Mouse (Mus musculus) myocyte (in vitro differentiated cells): ENCODE data around the gene Eln. TPM values are rescaled to one million over a fixed set of nuclear protein-coding genes. Genes with fewer than 3 reads are reported as not detected.

Experiments
- H3K27me3 ChIP-seq: one replicate; pipeline ENCODE4 v1.6.1; 2011; ENCODE audit not compliant: control insufficient read depth, insufficient read depth, insufficient read length
- H3K36me3 ChIP-seq: one replicate; pipeline ENCODE4 v1.6.1; 2011; ENCODE audit not compliant: control insufficient read depth, insufficient read depth
- H3K4me2 ChIP-seq: one replicate; pipeline ENCODE4 v1.6.1; 2011; ENCODE audit warnings: low read depth, control low read depth
- H3K4me3 ChIP-seq: one replicate; pipeline ENCODE4 v1.5.1; 2011; ENCODE audit warnings: mild to moderate bottlenecking, control low read depth, moderate library complexity
- H3K79me2 ChIP-seq: one replicate; pipeline ENCODE4 v1.6.1; 2011; ENCODE audit not compliant: control insufficient read depth, insufficient read depth
- H3ac ChIP-seq: one replicate; pipeline ENCODE4 v1.6.1; 2011; ENCODE audit not compliant: control insufficient read depth, insufficient read length
- CEBPB ChIP-seq: IDR thresholded peaks from 2 replicates; pipeline ENCODE4 v1.6.1; 2011; ENCODE audit warnings: mild to moderate bottlenecking, moderate library complexity; ENCODE audit not compliant: poor library complexity, insufficient read depth, severe bottlenecking
- E2F4 ChIP-seq: IDR thresholded peaks from one replicate; pipeline ENCODE4 v1.6.1; 2011; ENCODE audit warnings: mild to moderate bottlenecking, control low read depth, moderate library complexity; ENCODE audit not compliant: insufficient read depth
- MAX ChIP-seq: IDR thresholded peaks from one replicate; pipeline ENCODE4 v1.6.1; 2011; ENCODE audit warnings: low read depth, mild to moderate bottlenecking, control low read depth
- MYOD1 ChIP-seq, 3 experiments: IDR thresholded peaks; one replicate each; pipeline ENCODE4 v1.6.1; 2011; ENCODE audit warnings: control low read depth in 2 of 3, low read depth in 2 of 3, mild to moderate bottlenecking in 2 of 3, moderate library complexity in 1 of 3; ENCODE audit not compliant: insufficient read length in 2 of 3, control insufficient read depth in 1 of 3
- MYOG ChIP-seq, 3 experiments: IDR thresholded peaks; one replicate each; pipeline ENCODE4 v1.6.1; 2011; ENCODE audit warnings: control low read depth in 2 of 3, low read depth in 2 of 3, mild to moderate bottlenecking in 2 of 3; ENCODE audit not compliant: insufficient read length in 2 of 3, control insufficient read depth in 1 of 3, insufficient read depth in 1 of 3
- POLR2A ChIP-seq: IDR thresholded peaks from one replicate; pipeline ENCODE4 v1.6.1; 2011; ENCODE audit warnings: low read depth, mild to moderate bottlenecking, control low read depth, moderate library complexity; ENCODE audit not compliant: insufficient read length
- POLR2AphosphoS2 ChIP-seq: IDR thresholded peaks from one replicate; pipeline ENCODE4 v1.6.1; 2011; ENCODE audit warnings: low read depth, control low read depth; ENCODE audit not compliant: insufficient read length
- REST ChIP-seq: IDR thresholded peaks from one replicate; pipeline ENCODE4 v1.6.1; 2011; ENCODE audit warnings: mild to moderate bottlenecking, control low read depth, moderate library complexity; ENCODE audit not compliant: insufficient read depth, insufficient read length
- SRF ChIP-seq: IDR thresholded peaks from one replicate; pipeline ENCODE4 v1.6.1; 2011; ENCODE audit warnings: low read depth; ENCODE audit not compliant: control insufficient read depth, insufficient read length
- TCF12 ChIP-seq: IDR thresholded peaks from one replicate; pipeline ENCODE4 v1.6.1; 2011; ENCODE audit warnings: mild to moderate bottlenecking, control low read depth; ENCODE audit not compliant: poor library complexity, insufficient read depth, severe bottlenecking
- TCF3 ChIP-seq: IDR thresholded peaks from one replicate; pipeline ENCODE4 v1.6.1; 2011; ENCODE audit warnings: low read depth, control low read depth; ENCODE audit not compliant: insufficient read length
- USF1 ChIP-seq: IDR thresholded peaks from one replicate; pipeline ENCODE4 v1.6.1; 2011; ENCODE audit warnings: low read depth, mild to moderate bottlenecking, control low read depth, moderate library complexity
- polyA plus RNA-seq: library from polyadenylated mRNA; unstranded; fragments of >200 nt; fragmentation: generic; extraction: Trizol; gene quantifications from one replicate; pipeline ENCODE4 v1.2.1, GENCODE M21; 2012; ENCODE audit warnings: missing spikeins

Gene Eln
- polyA plus RNA-seq, 1 experiment = 0.02 TPM

GRCm38 (mm10) chr5:134756031-134756430 is 8.9 kb upstream of the Eln start:
- Histone ChIP-seq H3K4me2 (no peak overlapping the region), H3ac (no peak overlapping the region), H3K36me3 (no peaks in the 10 kb centered on the region), H3K27me3 (peaks cover 41% of the 10 kb centered on the region), H3K79me2 (no peaks in the 10 kb centered on the region), H3K4me3 (no peak overlapping the region)
- no peak for TF ChIP-seq MAX
- TF ChIP-seq TCF12 = no peak
- TF ChIP-seq MYOD1 (IDR thresholded peaks at IDR 0.05; ENCODE audit: control insufficient read depth in 1 of 3, insufficient read length in 2 of 3, low read depth in 2 of 3) = no peak
- TF ChIP-seq MYOG (IDR thresholded peaks at IDR 0.05; ENCODE audit: control insufficient read depth in 1 of 3, insufficient read depth in 1 of 3, insufficient read length in 2 of 3, low read depth in 2 of 3) = no peak
- TF ChIP-seq SRF = no peak
- TF ChIP-seq REST = no peak
- no peak for TF ChIP-seq POLR2A
- TF ChIP-seq E2F4 = no peak
- TF ChIP-seq CEBPB = no peak
- TF ChIP-seq POLR2AphosphoS2 = no peak
- TF ChIP-seq USF1 = no peak

DNA sequence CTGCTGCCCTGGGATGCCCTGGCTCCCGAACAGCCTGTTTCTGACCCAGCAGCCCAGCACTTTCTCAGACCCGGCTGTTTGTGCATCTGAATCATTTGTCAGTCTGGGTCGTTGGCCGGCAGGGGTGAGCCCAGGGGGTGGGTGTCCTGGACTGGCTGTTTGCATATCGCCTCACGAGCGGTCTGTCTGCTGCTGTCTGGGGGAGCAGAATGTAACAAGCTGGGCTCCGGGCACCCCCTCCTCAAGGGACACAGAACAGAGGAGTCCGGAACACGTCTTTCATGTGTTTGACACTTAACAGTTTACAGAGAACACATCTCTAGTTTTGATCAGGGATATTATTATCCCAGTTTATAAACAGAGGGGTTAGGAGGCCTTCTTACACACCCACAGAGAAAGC is 7.0 kb upstream of the Eln start:
- Histone ChIP-seq H3K4me2 (no peak overlapping the region), H3K36me3 (no peaks in the 10 kb centered on the region), H3K4me3 (no peak overlapping the region), H3K79me2 (no peaks in the 10 kb centered on the region), H3ac (no peak overlapping the region), H3K27me3 (peaks cover 49% of the 10 kb centered on the region)
- no peak for TF ChIP-seq E2F4
- TF ChIP-seq USF1 = no peak
- no peak for TF ChIP-seq TCF12
- no peak for TF ChIP-seq POLR2A
- no peak for TF ChIP-seq SRF
- TF ChIP-seq CEBPB = no peak
- no peak for TF ChIP-seq MYOG (IDR thresholded peaks at IDR 0.05; ENCODE audit: control insufficient read depth in 1 of 3, insufficient read depth in 1 of 3, insufficient read length in 2 of 3, low read depth in 2 of 3)
- TF ChIP-seq MAX = no peak
- no peak for TF ChIP-seq REST
- TF ChIP-seq POLR2AphosphoS2 = no peak
- TF ChIP-seq TCF3 = no peak
- no peak for TF ChIP-seq MYOD1 (IDR thresholded peaks at IDR 0.05; ENCODE audit: control insufficient read depth in 1 of 3, insufficient read length in 2 of 3, low read depth in 2 of 3)

GRCm38 (mm10) chr5:134750469-134750868 is 3.3 kb upstream of the Eln start:
- H3K36me3 ChIP-seq = no peaks in the 10 kb centered on the region
- H3K79me2 ChIP-seq = no peaks in the 10 kb centered on the region
- TF ChIP-seq USF1 (no peak), CEBPB (no peak), TCF12 (no peak), REST (no peak), POLR2A (no peak), SRF (no peak), TCF3 (no peak), POLR2AphosphoS2 (no peak), MYOG (IDR thresholded peaks at IDR 0.05; ENCODE audit: control insufficient read depth in 1 of 3, insufficient read depth in 1 of 3, insufficient read length in 2 of 3, low read depth in 2 of 3) (no peak), E2F4 (no peak), MAX (no peak), MYOD1 (IDR thresholded peaks at IDR 0.05; ENCODE audit: control insufficient read depth in 1 of 3, insufficient read length in 2 of 3, low read depth in 2 of 3) (no peak)
- H3ac ChIP-seq = no peak overlapping the region
- H3K4me2 ChIP-seq = no peak overlapping the region
- no peak overlapping the region for H3K4me3 ChIP-seq
- peaks cover 58% of the 10 kb centered on the region for H3K27me3 ChIP-seq

DNA sequence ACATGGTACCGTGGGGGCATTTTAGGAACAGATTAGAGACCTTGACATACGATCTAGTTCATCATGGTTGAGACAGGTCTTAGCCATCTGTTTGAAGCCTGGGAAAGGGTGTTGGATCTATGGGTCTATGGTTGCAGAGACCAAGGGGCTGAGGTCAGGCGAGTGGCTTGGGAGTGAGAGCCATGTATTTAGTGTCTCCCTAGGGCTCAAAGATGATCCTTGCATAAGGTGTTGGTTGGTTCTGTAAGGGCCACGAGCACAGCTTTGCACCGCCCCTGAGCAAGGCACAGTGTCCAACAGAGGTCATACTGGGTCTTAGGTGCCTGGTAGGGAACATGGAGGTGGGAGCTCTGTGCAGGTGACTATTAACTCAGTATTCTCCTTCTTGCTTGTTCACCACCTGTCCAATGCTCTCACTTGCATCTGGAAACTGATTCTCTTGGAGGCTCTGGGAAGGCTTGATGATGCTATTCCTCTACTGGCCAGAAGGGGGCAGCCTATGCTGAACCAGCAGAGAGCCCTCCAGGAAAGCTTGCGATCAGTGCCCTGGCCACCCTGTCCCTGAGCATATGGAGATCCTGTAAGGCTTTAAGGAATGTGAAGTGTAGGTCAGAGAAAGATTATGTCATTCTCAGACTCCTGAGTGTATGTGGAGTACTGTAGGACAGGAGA is 960 bp upstream of the Eln start:
- Histone ChIP-seq H3ac (no peak overlapping the region), H3K4me3 (no peak overlapping the region), H3K27me3 (peaks cover 49% of the 10 kb centered on the region), H3K36me3 (no peaks in the 10 kb centered on the region), H3K4me2 (no peak overlapping the region), H3K79me2 (no peaks in the 10 kb centered on the region)
- TF ChIP-seq REST (no peak), USF1 (no peak), MYOD1 (IDR thresholded peaks at IDR 0.05; ENCODE audit: control insufficient read depth in 1 of 3, insufficient read length in 2 of 3, low read depth in 2 of 3) (no peak), TCF3 (no peak), MYOG (IDR thresholded peaks at IDR 0.05; ENCODE audit: control insufficient read depth in 1 of 3, insufficient read depth in 1 of 3, insufficient read length in 2 of 3, low read depth in 2 of 3) (no peak), SRF (no peak), E2F4 (no peak), MAX (no peak), CEBPB (no peak), TCF12 (no peak), POLR2AphosphoS2 (no peak), POLR2A (no peak)
